Mouse (Mus musculus): ENCODE results near the gene Nelfb.

Gene Nelfb

DNA sequence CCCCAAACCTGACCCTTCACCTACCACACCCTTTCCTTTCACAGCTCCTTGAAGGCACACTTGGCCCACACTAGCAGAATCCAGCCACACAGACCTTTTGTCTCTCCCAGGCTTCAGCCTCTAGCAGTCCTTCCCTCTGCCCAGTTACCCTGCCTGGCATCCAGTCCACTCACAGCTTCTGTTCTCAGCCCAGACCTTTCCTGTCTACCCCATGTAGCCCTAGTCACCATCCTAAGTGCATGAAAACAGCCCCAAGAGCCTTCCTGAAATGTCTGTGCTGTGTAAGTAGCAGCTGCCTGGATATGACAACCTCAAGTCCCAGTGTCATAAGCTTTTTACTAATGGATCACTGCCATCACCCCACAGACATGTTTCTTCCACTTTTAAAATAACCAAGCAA lies 13.3 kb downstream of the Nelfb start:
- intact Hi-C loops (cut with DNase I), result loop anchor here (10.0 kb wide), 1 partner anchor 137 kb away; the partner anchor contains the start of gene Man1b1

DNA sequence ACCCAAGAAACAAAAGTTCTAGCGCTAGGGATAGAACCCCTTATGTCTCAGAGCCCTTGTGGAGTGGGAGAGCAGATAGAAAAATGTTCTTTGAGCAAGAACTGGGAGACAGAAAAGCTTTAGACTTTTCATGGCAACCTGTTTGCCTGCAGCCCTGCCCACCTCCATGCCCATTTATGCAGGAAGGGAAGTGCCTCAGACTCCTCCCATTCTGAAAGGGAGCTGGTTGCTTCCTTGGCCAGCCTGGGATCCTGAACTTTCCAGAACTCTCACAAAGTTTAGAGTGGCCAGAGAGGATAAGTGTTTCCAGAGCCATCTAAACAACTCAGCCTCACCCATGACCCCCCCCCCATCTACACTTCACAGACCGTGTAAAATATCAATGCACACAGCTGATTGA lies 14.1 kb downstream of the Nelfb start:
- intact Hi-C loops (cut with DNase I), result loop anchor here (10.0 kb wide), 1 partner anchor 138 kb away; the partner anchor contains the start of gene Man1b1

DNA sequence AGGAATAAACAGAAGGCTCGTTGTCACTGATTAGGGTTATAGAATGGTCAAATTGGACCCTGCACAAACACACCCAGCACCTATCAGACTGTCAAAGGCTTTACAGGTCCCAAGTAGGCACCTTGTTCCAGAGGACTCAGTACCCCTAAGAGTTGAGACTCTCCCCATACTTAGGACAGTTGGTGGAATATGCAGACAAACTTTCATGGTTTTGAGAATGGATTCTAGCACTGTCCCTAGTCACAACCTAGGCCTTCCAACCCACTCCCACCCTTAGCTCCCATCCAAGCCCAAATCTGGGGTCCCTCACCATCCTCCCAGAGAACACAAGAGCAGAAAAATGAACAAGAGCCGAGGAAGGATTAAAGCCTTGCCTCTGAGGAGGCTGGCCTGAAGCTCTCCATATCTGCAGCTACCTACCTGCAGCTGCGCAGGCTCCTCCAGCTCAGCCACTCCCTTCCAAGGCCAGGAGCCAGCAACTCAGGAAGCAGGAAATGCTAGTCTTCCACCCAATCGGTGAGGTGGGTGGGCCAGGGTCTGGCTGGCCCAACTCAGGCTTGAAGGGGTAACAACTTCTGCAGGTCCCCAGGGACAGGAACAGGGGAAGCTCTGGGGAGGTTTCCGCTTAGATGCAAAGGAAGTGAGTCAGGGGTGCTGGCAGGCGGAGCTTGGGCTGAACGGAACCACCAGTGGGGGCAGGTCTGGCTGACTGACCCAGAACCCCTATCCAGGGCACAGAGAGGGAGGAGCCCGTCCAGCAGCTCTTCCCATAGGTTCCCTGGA lies 14.9 kb downstream of the Nelfb start, which contains the start of gene Tor4a:
Gene Tor4a (minus strand): TSS at position 715 of the 783 bp plus-strand sequence.
- intact Hi-C loops (cut with DNase I), result loop anchor here (10.0 kb wide), 1 partner anchor 138 kb away; the partner anchor contains the start of gene Man1b1

DNA sequence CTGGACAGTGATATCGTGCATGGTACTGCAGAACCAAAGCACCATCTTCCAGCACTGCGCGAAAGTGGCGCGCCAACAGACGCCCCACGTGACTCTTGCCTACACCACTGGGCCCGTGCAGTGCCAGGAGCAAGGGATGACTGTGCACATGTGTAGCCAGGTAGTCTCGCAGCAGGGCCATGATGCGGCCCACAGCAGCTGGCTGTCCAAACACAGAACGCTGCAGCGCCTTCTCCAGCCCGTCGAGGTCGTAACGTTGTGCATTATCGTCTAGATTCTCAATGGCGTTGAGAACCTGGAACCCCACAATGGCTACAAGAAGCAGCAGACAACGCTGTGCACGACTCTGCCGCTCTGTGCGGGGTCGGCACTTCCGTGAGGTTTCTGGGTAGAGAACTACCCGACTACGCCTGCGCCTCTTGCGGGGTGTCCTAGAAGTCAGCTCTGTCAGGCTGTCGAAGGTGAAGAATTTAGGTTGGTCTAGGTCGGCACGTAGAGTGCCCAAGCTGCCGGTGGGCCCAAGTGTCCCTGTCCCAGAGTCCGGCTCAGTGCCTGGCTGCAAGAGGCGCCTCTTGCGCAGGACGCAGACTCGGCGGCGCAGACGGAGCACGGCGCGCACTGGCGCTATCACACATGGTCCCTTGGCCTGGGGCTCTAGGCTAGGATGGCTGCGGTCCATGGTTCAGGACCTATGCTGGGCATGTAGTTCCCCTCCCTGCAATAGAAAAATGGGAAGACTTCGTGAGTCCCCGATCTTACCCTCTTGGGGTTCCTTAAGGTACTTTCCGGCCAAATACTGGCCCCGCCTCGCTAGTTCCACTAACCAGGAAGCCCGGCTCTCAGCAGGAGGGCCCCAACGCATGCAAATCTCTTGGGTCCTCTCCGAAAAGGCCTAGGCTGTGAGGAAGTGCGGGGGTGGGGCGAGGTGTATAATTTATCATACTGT lies 15.8 kb downstream of the Nelfb start:
- intact Hi-C loops (cut with DNase I), result loop anchor here (10.0 kb wide), 1 partner anchor 139 kb away; the partner anchor contains the start of gene Man1b1

DNA sequence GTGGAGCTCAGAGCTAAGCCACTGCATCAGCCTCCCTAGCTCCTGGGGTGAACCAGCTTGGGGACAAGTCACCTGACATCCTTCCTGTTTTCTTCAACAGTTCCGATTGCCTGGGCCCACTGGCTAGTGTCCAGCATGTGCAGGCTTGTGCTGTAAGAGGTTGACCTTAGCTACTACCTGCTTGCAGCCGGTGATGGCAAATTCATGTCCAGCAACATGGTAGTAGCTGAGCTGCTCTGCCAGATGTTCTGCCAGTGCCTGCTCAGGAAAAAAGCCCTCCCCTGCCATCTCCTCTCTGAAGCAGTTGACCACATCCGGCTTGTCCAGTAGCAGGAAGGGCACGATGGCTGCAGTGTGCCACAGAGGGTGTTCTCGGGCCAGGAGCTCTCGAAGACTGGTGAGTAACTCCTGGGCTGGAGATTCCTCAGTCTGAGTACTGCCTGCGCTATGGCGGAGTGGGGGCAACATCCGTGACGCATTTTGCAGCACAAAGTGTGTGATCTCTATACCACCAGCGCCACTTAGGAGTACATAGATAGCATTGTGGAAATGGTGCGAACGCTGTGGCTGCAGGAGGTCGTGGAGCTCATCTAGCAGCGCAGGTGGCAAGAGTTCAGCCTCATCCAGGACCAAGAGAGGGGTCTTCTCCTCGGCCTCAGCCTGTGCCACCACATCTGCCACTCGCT lies 16.7 kb downstream of the Nelfb start:
- intact Hi-C loops (cut with DNase I), result loop anchor here (10.0 kb wide), 1 partner anchor 140 kb away; the partner anchor contains the start of gene Man1b1

DNA sequence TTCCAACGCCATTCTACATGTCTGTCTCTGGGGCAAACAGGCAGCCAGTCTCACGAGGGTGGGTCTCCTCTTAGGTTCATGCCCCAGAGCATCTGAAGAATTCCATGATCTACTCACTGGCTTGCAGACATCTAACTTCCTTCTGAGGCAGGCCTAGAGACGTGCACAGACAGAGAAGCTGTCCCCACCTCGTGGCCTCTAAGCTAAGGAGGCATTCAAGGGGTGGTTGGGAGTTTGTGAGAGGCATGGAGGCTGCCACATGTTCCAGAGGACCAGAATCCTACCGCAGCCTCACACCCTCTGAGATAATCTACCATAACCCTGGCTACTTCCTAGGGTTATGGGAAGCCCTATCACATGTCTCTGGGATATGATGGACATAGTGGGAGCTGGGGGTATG lies 17.3 kb downstream of the Nelfb start:
- intact Hi-C loops (cut with DNase I), result loop anchor here (10.0 kb wide), 1 partner anchor 141 kb away; the partner anchor contains the start of gene Man1b1

DNA sequence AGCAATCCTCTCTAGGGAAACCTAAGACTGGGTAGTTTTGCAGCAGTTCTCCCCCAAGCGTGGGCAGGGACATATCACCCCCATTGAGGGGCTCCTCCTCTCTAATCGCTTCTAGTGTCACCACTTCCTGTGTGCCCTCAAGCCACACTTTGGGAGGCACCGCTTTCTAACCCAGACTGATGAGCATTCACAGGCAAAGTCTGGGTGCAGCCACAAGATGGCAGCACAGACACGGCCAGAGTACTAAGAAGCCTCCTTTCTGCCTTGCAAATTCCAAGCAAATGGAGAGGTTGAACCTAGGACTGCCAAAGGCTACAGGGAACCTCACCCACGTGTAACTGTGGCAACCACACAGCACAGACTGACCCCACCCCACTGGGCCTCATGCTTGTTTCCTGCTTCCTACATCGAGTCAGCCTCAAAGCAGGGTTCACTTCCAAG lies 17.9 kb downstream of the Nelfb start:
- intact Hi-C loops (cut with DNase I), result loop anchor here (1.0 to 10.0 kb wide), 2 partner anchors 35 to 141 kb away; partner anchors contain the start of gene Man1b1

DNA sequence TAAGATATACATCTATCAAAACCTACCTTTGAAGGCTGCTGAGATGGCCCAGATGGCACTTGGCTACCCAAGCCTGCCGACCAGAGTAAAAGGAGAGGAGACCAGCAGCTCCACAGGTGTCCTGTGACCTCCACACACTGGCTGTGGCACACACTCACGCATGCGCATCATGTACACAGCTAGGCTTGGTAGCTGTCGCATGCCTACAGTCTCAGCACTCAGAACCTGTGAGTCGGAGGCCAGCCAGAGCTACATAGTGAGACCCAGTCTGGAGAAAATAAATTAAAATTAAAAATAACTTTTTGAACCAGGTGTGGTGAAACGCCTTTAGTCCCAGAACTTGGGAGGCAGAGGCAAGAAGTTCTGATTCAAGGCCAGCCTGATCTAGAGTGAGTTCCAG lies 23.4 kb downstream of the Nelfb start:
- intact Hi-C loops (cut with DNase I), result loop anchor here (10.0 kb wide), 1 partner anchor 63 kb away; no protein-coding TSS in a partner anchor

DNA sequence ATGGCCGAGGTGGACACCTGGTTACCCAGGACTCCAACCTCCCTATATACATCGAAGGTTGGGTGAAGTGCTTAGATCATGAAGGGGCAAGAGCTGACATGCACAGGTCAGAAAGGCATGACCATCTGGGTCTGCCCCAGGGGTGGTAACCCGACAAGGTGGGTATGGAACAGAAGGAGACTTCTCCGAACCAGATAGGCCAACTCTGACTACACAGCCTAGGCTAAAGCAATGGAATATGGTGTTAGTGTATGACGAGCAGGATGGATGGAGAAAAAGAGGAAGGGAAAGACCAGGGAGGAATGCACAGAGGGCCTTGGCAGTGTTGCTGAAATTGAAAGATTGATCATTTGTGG lies 24.7 kb downstream of the Nelfb start:
- intact Hi-C loops (cut with DNase I), result loop anchor here (10.0 kb wide), 1 partner anchor 62 kb away; no protein-coding TSS in a partner anchor

DNA sequence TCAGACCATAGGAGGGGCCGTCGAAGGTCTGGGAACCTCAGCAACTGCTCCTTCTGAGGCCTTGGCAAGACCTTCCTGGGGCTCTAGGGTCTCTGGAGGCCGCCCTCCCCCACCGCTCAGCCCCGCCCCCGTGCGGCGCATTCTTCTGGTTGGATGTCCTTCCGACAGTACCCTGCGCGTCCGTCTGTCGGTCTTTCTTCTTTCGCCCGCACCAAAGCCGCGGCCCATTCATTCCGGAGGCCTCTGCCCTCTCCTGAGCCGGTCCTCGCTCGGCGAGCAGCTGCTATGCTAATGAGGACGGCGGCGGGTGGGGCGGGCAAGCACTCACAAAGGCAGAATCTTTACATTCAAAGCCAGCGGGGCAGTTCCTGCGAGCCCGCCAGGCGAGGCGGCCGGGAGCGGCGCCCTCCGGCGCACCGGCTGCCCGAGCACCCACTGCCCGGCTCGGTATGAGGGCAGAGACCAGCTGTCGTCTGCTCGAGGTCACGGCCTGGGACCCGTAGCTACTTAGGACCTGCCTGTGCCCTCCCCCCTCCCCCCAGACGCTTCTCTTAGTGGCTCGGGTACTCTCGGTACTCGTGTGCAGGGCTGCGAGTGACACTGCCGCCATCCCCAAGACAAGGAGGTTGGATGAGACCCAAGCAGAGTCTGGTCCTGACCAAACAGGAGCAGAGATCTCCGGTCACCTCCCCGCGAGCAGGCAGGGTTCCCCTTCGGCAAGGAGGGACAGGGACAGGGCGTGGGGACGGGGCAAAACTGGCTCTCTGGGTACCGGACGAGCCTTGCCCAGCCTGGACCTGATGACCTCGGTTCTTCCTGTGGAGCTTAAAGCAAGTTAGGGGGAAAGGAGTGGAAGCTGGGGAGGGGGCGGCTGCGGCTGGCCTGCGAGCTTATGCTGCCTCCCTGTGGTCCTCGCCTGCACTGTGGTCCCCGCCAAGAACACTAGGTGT lies 25.4 kb downstream of the Nelfb start:
- intact Hi-C loops (cut with DNase I), result loop anchor here (10.0 kb wide), 1 partner anchor 61 kb away; no protein-coding TSS in a partner anchor

DNA sequence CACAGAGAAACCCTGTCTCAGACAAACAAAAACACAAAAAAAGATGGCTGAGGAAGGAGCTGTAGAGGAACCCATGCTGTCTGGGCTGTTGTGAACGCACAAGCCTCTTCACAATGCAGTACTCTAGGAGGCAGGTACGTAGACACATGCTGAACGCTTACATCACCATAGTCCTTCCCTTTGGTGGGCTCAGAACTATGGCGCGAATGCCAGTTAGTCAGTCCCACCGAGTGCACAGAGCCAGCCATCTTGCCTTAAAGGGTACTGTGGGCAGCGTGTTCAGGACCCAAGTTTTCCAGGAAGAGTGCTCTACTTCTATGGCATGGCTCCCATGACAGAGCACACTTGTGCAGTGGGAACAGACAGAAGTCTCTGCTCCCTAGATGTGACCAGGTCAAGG lies 26.8 kb downstream of the Nelfb start:
- intact Hi-C loops (cut with DNase I), result loop anchor here (10.0 kb wide), 1 partner anchor 60 kb away; no protein-coding TSS in a partner anchor

DNA sequence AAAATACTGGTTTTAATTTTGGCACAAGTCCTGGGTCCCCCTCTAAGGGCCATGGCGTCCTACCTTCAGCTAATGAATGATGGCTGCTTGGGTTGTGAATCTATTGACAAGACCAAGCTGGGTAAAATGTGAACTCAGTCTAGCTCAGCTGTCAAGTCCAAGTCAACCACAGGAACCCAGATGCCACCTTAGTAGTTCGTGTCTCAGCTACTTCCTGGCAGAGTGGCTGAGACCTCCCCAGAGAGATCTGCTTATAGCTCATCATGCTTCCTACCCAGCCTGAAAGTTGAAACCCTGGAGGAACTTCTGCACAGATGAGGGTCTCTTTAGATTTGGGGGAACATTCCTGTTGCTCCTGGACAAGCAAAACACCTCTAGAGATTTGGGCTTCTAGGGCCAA lies 28.0 kb downstream of the Nelfb start:
- intact Hi-C loops (cut with DNase I), result loop anchor here (10.0 kb wide), 1 partner anchor 59 kb away; no protein-coding TSS in a partner anchor

DNA sequence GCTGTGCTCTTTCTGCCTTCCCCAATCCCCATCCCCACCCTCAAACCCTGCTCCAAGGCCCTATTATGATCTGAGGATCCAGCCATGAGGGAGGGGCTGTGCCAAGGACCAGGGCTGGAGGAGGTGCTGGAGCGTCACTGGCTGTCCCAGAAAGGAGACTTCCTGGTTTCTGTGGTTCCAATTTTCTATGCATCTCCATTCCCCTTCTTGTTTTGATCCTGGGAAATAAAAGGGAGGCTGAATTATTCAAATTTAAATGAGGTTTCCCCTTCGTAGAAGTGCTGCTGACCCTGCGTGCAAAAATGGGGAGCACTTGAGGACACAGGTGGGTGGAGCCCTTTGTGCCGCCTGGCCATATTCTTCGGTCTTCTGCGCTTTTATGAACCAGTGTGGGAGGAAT lies 28.6 kb downstream of the Nelfb start:
- intact Hi-C loops (cut with DNase I), result loop anchor here (10.0 kb wide), 1 partner anchor 58 kb away; no protein-coding TSS in a partner anchor

DNA sequence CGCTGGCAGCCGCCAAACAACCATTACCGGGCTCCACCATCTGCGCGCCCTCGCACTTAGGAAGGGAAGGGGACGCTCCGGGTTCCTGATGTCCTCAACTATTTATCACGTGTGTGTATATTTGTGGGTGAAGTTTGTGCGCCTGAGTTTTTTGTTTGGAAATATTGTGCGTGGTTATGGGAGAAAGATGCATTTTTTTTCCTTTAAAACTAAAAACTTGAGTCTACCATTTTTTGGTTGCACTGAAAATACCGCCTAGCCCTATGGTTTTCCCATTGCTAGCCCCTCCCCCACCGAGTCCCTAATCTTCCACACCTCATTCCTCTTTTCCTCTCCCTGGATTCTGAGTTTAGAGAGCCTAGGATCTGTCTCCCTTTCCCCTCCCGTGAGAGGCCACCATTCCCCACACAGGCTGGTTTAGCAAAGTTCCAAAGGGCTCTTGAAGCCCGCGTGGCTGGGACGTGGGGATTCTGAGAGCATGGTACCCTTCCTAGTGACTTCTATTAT lies 29.3 kb downstream of the Nelfb start:
- intact Hi-C loops (cut with DNase I), result loop anchor here (10.0 kb wide), 1 partner anchor 57 kb away; no protein-coding TSS in a partner anchor

DNA sequence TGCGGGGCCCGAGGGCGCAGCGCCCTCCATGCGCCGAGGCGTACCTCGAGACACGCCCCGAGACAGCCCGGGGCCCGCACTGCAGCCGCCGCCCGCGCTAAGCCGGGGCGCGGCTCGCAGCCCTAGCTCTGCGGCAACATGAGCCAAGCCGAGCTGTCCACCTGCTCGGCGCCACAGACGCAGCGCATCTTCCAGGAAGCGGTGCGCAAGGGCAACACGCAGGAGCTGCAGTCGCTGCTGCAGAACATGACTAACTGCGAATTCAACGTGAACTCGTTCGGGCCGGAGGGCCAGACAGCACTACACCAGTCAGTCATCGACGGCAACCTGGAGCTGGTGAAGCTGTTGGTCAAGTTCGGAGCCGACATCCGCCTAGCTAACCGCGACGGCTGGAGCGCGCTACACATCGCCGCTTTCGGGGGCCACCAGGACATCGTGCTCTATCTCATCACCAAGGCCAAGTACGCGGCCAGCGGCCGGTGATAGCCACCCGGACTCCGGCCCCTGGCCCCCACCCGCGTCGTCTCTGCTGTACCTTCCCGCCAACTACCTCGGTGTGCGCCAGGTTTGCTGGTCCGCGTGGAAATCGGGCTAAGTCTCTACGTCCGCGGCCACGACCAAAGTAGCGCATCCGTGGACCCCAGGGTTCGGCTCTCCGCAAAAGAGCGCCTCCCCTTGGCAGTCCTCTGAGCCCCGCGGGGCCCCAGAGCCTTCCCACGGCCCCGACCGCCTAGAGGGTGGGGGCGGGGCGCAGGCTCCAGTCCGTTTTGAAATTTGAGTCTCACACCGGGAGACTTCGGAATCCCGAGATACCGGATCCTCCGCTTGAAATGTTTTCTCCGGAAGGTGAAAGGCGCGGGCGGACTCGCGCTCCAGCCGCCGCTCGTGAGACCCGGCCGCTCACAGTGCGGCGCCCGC lies 30.1 kb downstream of the Nelfb start:
- intact Hi-C loops (cut with DNase I), result loop anchor here (10.0 kb wide), 1 partner anchor 56 kb away; no protein-coding TSS in a partner anchor

DNA sequence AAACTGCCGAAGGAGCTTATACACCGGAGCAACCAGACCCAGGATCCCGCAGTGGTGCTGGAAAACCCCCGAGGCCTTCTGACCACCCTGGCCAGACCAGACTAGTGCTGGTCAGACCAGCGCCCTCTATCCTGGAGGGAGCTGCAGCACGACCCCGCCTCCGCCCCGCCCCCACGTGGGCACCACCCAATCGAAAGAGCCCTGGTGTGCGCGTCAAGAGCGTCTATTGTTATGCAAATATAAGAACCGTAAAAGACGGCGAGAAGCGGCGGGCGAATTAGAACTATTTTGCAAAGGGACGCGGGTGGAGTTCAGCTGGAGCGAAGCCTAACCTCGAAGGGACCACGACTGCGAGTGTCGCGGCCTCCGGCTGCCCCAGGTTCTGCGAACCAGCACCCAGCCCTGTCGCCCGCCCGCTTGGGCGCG lies 30.8 kb downstream of the Nelfb start, which contains the start of gene Nrarp:
Gene Nrarp (plus strand): TSS at position 281 of the 426 bp plus-strand sequence.
- intact Hi-C loops (cut with DNase I), result loop anchor here (10.0 kb wide), 1 partner anchor 56 kb away; no protein-coding TSS in a partner anchor

DNA sequence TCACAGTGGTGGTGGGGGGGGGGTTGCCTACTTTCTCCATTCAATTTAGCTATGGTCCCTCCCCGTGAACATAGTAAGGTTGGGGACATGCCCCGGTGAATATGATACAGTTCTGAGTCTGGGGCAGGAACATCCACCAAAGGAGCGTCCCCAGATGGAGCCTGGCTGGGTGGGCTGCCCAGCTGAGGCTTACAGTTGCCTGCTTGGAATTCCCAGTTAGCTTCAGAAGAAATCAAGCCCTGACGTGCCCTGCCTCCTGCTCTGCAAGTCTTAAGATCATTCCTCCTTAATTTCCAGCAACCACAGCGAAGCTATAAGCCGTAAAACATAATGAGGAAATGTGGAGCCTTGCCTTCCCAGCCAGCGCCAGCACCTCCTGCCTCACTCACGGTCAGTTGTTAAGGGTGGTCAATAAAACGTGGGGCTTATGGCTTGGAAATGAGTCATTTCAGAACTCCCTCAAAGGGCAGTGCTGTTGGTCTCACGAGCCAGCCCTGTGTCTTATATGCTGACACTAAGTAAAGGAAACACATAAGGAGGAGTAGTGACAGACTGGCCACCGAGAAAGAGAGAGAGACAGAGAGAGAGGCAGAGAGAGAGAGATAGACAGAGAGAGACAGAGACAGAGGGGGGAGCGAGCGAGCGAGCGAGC lies 31.6 kb downstream of the Nelfb start:
- intact Hi-C loops (cut with DNase I), result loop anchor here (10.0 kb wide), 1 partner anchor 55 kb away; no protein-coding TSS in a partner anchor
